Mouse (Mus musculus) heart, postnatal 0 days (tissue): Measurements from ENCODE around the gene 4930544D05Rik. TPM values are rescaled to one million over a fixed set of nuclear protein-coding genes. Genes with fewer than 3 reads are reported as not detected.

Experiments
- ATAC-seq: fragments of 200-750 bp; cut with Nextera tagmentation; 2 replicates; pipeline ENCODE4 v1.8.0; 2017; ENCODE audit warnings: low read depth, moderate number of reproducible peaks, moderate library complexity; ENCODE audit not compliant: insufficient read depth
- DNase-seq: peaks from one replicate; pipeline ENCODE4 v3.0.0-alpha.2; 2016; ENCODE audit warnings: low spot score
- H3K27ac ChIP-seq: fragments of 300-500 bp; sonication (generic); 2 replicates; pipeline ENCODE4 v1.5.1; 2014; ENCODE audit warnings: low read depth, mild to moderate bottlenecking
- H3K27me3 ChIP-seq: fragments of 300-500 bp; sonication (generic); 2 replicates; pipeline ENCODE4 v1.6.1; 2014; ENCODE audit warnings: low read length, mixed read lengths; ENCODE audit not compliant: control insufficient read depth, insufficient read depth
- H3K36me3 ChIP-seq: fragments of 300-500 bp; sonication (generic); replicated peaks from 2 replicates; pipeline ENCODE4 v1.6.1; 2014; ENCODE audit warnings: low read length, mixed read lengths; ENCODE audit not compliant: control insufficient read depth, insufficient read depth
- H3K4me1 ChIP-seq: fragments of 300-500 bp; sonication (generic); 2 replicates; pipeline ENCODE4 v1.6.1; 2014; ENCODE audit warnings: antibody characterized with exemption; ENCODE audit not compliant: control insufficient read depth, insufficient read depth
- H3K4me2 ChIP-seq: fragments of 300-500 bp; sonication (generic); 2 replicates; pipeline ENCODE4 v1.6.1; 2014; ENCODE audit warnings: low read depth, mild to moderate bottlenecking, low read length, moderate library complexity
- H3K4me3 ChIP-seq: fragments of 300-500 bp; sonication (generic); 2 replicates; pipeline ENCODE4 v1.5.1; 2014; ENCODE audit warnings: low read depth, low read length
- H3K9ac ChIP-seq: fragments of 300-500 bp; sonication (generic); replicated peaks from 2 replicates; pipeline ENCODE4 v1.6.1; 2014; ENCODE audit warnings: low read depth, low read length, mixed read lengths
- H3K9me3 ChIP-seq: fragments of 300-500 bp; sonication (generic); replicated peaks from 2 replicates; pipeline ENCODE4 v1.6.1; 2016; ENCODE audit warnings: low read length; ENCODE audit not compliant: control insufficient read depth
- CTCF ChIP-seq: IDR thresholded peaks from 2 replicates; pipeline ENCODE4 v1.5.1; 2016; ENCODE audit warnings: antibody characterized with exemption, control low read depth, low read depth
- EP300 ChIP-seq: IDR thresholded peaks from 2 replicates; pipeline ENCODE4 v1.6.1; 2016; ENCODE audit warnings: antibody characterized with exemption, low read depth
- WGBS: fragments of 180-500 bp; shearing (Covaris S2); extraction: QIAGEN DNeasy Blood & Tissue Kit; methylation state at CpG from one replicate; pipeline ENCODE4 v1.1.7; 2014; 5-methylcytosine and 5-hydroxymethylcytosine counted together
- polyA plus RNA-seq: library from polyadenylated mRNA; unstranded; fragments of >200 nt; fragmentation: Nextera tagmentation; extraction: Ambion mirVana; gene quantifications from 2 replicates; pipeline ENCODE4 v1.2.1, GENCODE M21; 2015
- total RNA-seq: library from RNA; depleted of rRNA; stranded (reverse); fragments of >200 nt; gene quantifications from 2 replicates; pipeline ENCODE4 v1.2.3, GENCODE M21; 2014; ENCODE audit warnings: low replicate concordance; rRNA removed

The 4930544D05Rik gene
- total and polyA plus RNA-seq, 2 experiments from 2014 or later = not detected

GRCm38 (mm10) chr11:70664741-70665140 is 49.1 kb downstream of the 4930544D05Rik start:
- WGBS = 90% methylated on average over 9 of the region's 9 CpGs
- no peak overlapping the region for H3K4me3 ChIP-seq

More at GRCm38 (mm10) chr11:70664741-70665140, 49.1 kb downstream of the 4930544D05Rik start:
- DNase-seq (no peak), ATAC-seq (no peak)
- TF ChIP-seq CTCF (peak; percentile 19; the same call in 1 of the 2 replicates), EP300 (no peak)
- no peaks in the 10 kb centered on the region for H3K9me3 ChIP-seq
- H3K4me2 ChIP-seq = no peak overlapping the region
- H3K27me3 ChIP-seq = no peaks in the 10 kb centered on the region
- H3K36me3 ChIP-seq = peaks cover 62% of the 10 kb centered on the region
- H3K4me1 ChIP-seq = peaks cover 23% of the 10 kb centered on the region
- no peak overlapping the region for H3K9ac ChIP-seq
- peak overlapping the region; percentile 70 for H3K27ac ChIP-seq

Other genes with a start within 250 kb of the 4930544D05Rik start
- 15.1 and 15.9 TPM in 2 replicates for gene Pelp1, start 205.8 kb upstream of the 4930544D05Rik start, total RNA-seq
- gene Pelp1, start 205.8 kb upstream of the 4930544D05Rik start, polyA plus RNA-seq = 10.9 and 11.0 TPM in 2 replicates
- gene Arrb2, start 183.2 kb upstream of the 4930544D05Rik start, total RNA-seq = 9.5 and 27.5 TPM in 2 replicates
- gene Arrb2, start 183.2 kb upstream of the 4930544D05Rik start, polyA plus RNA-seq = 4.8 and 6.0 TPM in 2 replicates
- gene Med11, start 163.9 kb upstream of the 4930544D05Rik start, total RNA-seq = 9.0 and 28.3 TPM in 2 replicates
- gene Med11, start 163.9 kb upstream of the 4930544D05Rik start, polyA plus RNA-seq = 13.7 and 15.9 TPM in 2 replicates
- gene Zmynd15, start 156.4 kb upstream of the 4930544D05Rik start, total RNA-seq = 0.04 and 5.0 TPM in 2 replicates
- gene Zmynd15, start 156.4 kb upstream of the 4930544D05Rik start, polyA plus RNA-seq = 1.3 TPM in 2 replicates
- gene Cxcl16, start 155.9 kb upstream of the 4930544D05Rik start, total RNA-seq = 5.9 and 12.8 TPM in 2 replicates
- 9.8 and 11.3 TPM in 2 replicates for gene Cxcl16, start 155.9 kb upstream of the 4930544D05Rik start, polyA plus RNA-seq
- 0.34 and 8.6 TPM in 2 replicates for gene Tm4sf5, start 110.6 kb upstream of the 4930544D05Rik start, total RNA-seq
- gene Tm4sf5, start 110.6 kb upstream of the 4930544D05Rik start, polyA plus RNA-seq = 7.6 and 7.8 TPM in 2 replicates
- gene Vmo1, start 101.2 kb upstream of the 4930544D05Rik start, total RNA-seq = not detected in 2 replicates
- 0.18 and 0.55 TPM in 2 replicates for gene Vmo1, start 101.2 kb upstream of the 4930544D05Rik start, polyA plus RNA-seq
- not detected in 2 replicates for gene Gltpd2, start 96.7 kb upstream of the 4930544D05Rik start, total RNA-seq
- gene Gltpd2, start 96.7 kb upstream of the 4930544D05Rik start, polyA plus RNA-seq = 0.34 TPM in 1 of 2 replicates, not detected in the other
- 474 and 521 TPM in 2 replicates for gene Psmb6, start 90.5 kb upstream of the 4930544D05Rik start, total RNA-seq
- 640 and 644 TPM in 2 replicates for gene Psmb6, start 90.5 kb upstream of the 4930544D05Rik start, polyA plus RNA-seq
- gene Gm40193, start 82.9 kb upstream of the 4930544D05Rik start, total RNA-seq = not detected in 2 replicates
- gene Gm40193, start 82.9 kb upstream of the 4930544D05Rik start, polyA plus RNA-seq = not detected in 2 replicates
- 14.5 and 18.5 TPM in 2 replicates for gene Pld2, start 75.8 kb upstream of the 4930544D05Rik start, total RNA-seq
- gene Pld2, start 75.8 kb upstream of the 4930544D05Rik start, polyA plus RNA-seq = 5.4 and 6.8 TPM in 2 replicates
- gene Mink1, start 53.0 kb upstream of the 4930544D05Rik start, total RNA-seq = 20.4 and 38.0 TPM in 2 replicates
- gene Mink1, start 53.0 kb upstream of the 4930544D05Rik start, polyA plus RNA-seq = 5.0 and 5.2 TPM in 2 replicates
- gene Chrne, start 3.4 kb downstream of the 4930544D05Rik start, total RNA-seq = not detected in 2 replicates
- not detected in 2 replicates for gene Chrne, start 3.4 kb downstream of the 4930544D05Rik start, polyA plus RNA-seq
- 0.08 TPM in 1 of 2 replicates, not detected in the other for gene Gp1ba, start 23.3 kb downstream of the 4930544D05Rik start, total RNA-seq
- gene Gp1ba, start 23.3 kb downstream of the 4930544D05Rik start, polyA plus RNA-seq = 0.26 and 0.27 TPM in 2 replicates
- gene Rnf167, start 31.4 kb downstream of the 4930544D05Rik start, total RNA-seq = 48.3 and 66.3 TPM in 2 replicates
- gene Rnf167, start 31.4 kb downstream of the 4930544D05Rik start, polyA plus RNA-seq = 61.8 and 62.5 TPM in 2 replicates
- gene Slc25a11, start 31.6 kb downstream of the 4930544D05Rik start, total RNA-seq = 530 and 532 TPM in 2 replicates
- gene Slc25a11, start 31.6 kb downstream of the 4930544D05Rik start, polyA plus RNA-seq = 446 and 451 TPM in 2 replicates
- gene Pfn1, start 38.8 kb downstream of the 4930544D05Rik start, total RNA-seq = 924 and 959 TPM in 2 replicates
- gene Pfn1, start 38.8 kb downstream of the 4930544D05Rik start, polyA plus RNA-seq = 903 and 932 TPM in 2 replicates
- gene Eno3, start 41.4 kb downstream of the 4930544D05Rik start, total RNA-seq = 1,315 and 1,376 TPM in 2 replicates
- 1,204 and 1,224 TPM in 2 replicates for gene Eno3, start 41.4 kb downstream of the 4930544D05Rik start, polyA plus RNA-seq
- gene Spag7, start 53.6 kb downstream of the 4930544D05Rik start, total RNA-seq = 42.0 and 53.9 TPM in 2 replicates
- 154 and 175 TPM in 2 replicates for gene Spag7, start 53.6 kb downstream of the 4930544D05Rik start, polyA plus RNA-seq
- 8.7 and 9.5 TPM in 2 replicates for gene Camta2, start 72.3 kb downstream of the 4930544D05Rik start, total RNA-seq
- 10.5 and 10.7 TPM in 2 replicates for gene Camta2, start 72.3 kb downstream of the 4930544D05Rik start, polyA plus RNA-seq
- 0.23 and 1.9 TPM in 2 replicates for gene Inca1, start 84.3 kb downstream of the 4930544D05Rik start, total RNA-seq
- gene Inca1, start 84.3 kb downstream of the 4930544D05Rik start, polyA plus RNA-seq = 3.9 and 4.0 TPM in 2 replicates
- gene Kif1c, start 84.7 kb downstream of the 4930544D05Rik start, total RNA-seq = 92.9 and 110 TPM in 2 replicates
- 6.3 and 6.4 TPM in 2 replicates for gene Kif1c, start 84.7 kb downstream of the 4930544D05Rik start, polyA plus RNA-seq
- 4.2 and 4.9 TPM in 2 replicates for gene Zfp3, start 148.4 kb downstream of the 4930544D05Rik start, total RNA-seq
- gene Zfp3, start 148.4 kb downstream of the 4930544D05Rik start, polyA plus RNA-seq = 9.6 and 10.8 TPM in 2 replicates
- not detected in 2 replicates for gene Scimp, start 196.7 kb downstream of the 4930544D05Rik start, total RNA-seq
- 0.38 and 0.49 TPM in 2 replicates for gene Scimp, start 196.7 kb downstream of the 4930544D05Rik start, polyA plus RNA-seq
- 10.5 and 12.2 TPM in 2 replicates for gene Rabep1, start 228.9 kb downstream of the 4930544D05Rik start, total RNA-seq
- gene Rabep1, start 228.9 kb downstream of the 4930544D05Rik start, polyA plus RNA-seq = 29.8 and 32.2 TPM in 2 replicates